Mouse (Mus musculus): ENCODE data around the gene Trhr2. TPM values are rescaled to one million over a fixed set of nuclear protein-coding genes. Genes with fewer than 3 reads are reported as not detected.

The Trhr2 gene
- polyA plus RNA-seq, 1 experiment from 2014 or later: 0.20 TPM

- Histone ChIP-seq H3K9me3 (replicated peaks) (no peaks in the 10 kb centered on the region), H3K9ac (no peak overlapping the region), H3K27ac (replicated peaks) (no peak overlapping the region), H3K4me3 (replicated peaks) (no peak overlapping the region), H3K27me3 (peaks cover 41% of the 10 kb centered on the region), H3K4me2 (replicated peaks) (no peak overlapping the region), H3K36me3 (no peaks in the 10 kb centered on the region), H3K4me1 (peaks cover 49% of the 10 kb centered on the region)
- WGBS: 85% methylated on average over 3 of the region's 3 CpGs
- no peak for ATAC-seq (ENCODE audit: insufficient number of reproducible peaks, low FRiP score, low TSS enrichment, low read depth)
Observed at GRCm38 (mm10) chr8:122340761-122341160, 19.8 kb downstream of the Trhr2 start.

GRCm38 (mm10) chr8:122338852-122339251 is 21.7 kb downstream of the Trhr2 start:
- H3K4me1 ChIP-seq: peaks cover 41% of the 10 kb centered on the region
- no peaks in the 10 kb centered on the region for H3K9me3 ChIP-seq (replicated peaks)
- no peak overlapping the region for H3K4me2 ChIP-seq (replicated peaks)
- H3K4me3 ChIP-seq (replicated peaks): no peak overlapping the region
- no peak for ATAC-seq (ENCODE audit: insufficient number of reproducible peaks, low FRiP score, low TSS enrichment, low read depth)
- no peak overlapping the region for H3K27ac ChIP-seq (replicated peaks)
- H3K36me3 ChIP-seq: peaks cover 10% of the 10 kb centered on the region; the same call in 1 of the 2 replicates
- no peak overlapping the region for H3K9ac ChIP-seq
- H3K27me3 ChIP-seq: peaks cover 57% of the 10 kb centered on the region
- 52% methylated on average over 6 of the region's 6 CpGs for WGBS

- Histone ChIP-seq H3K9me3 (replicated peaks) (no peaks in the 10 kb centered on the region), H3K4me1 (peaks cover 19% of the 10 kb centered on the region), H3K27ac (replicated peaks) (no peak overlapping the region), H3K4me3 (replicated peaks) (peak overlapping the region; percentile 52), H3K27me3 (peaks cover 52% of the 10 kb centered on the region), H3K36me3 (peaks cover 10% of the 10 kb centered on the region; the same call in 1 of the 2 replicates), H3K4me2 (replicated peaks) (peak overlapping the region; percentile 90), H3K9ac (peak overlapping the region; percentile 21)
- WGBS: 6% methylated on average over 79 of the region's 81 CpGs
- peak; percentile 64; the same call in 1 of the 2 replicates for ATAC-seq (ENCODE audit: insufficient number of reproducible peaks, low FRiP score, low TSS enrichment, low read depth)
Observed at GRCm38 (mm10) chr8:122336251-122336910, 24.2 kb downstream of the Trhr2 start.

- Histone ChIP-seq H3K4me2 (replicated peaks) (peak overlapping the region; percentile 90), H3K4me3 (replicated peaks) (peak overlapping the region; percentile 52), H3K27me3 (peaks cover 52% of the 10 kb centered on the region), H3K9ac (peak overlapping the region; percentile 21), H3K27ac (replicated peaks) (no peak overlapping the region), H3K36me3 (peaks cover 10% of the 10 kb centered on the region; the same call in 1 of the 2 replicates), H3K4me1 (peaks cover 26% of the 10 kb centered on the region), H3K9me3 (replicated peaks) (no peaks in the 10 kb centered on the region)
- ATAC-seq (ENCODE audit: insufficient number of reproducible peaks, low FRiP score, low TSS enrichment, low read depth): peak; percentile 19; the same call in 1 of the 2 replicates
- WGBS: 16% methylated on average over 57 of the region's 57 CpGs
Observed at GRCm38 (mm10) chr8:122335638-122336250, 24.8 kb downstream of the Trhr2 start.

- H3K4me1 ChIP-seq: peaks cover 29% of the 10 kb centered on the region
- 0 out of 2 replicates have a peak overlapping the region, but pooled peaks have one; percentile 52 for H3K4me3 ChIP-seq (replicated peaks)
- no peak overlapping the region for H3K9ac ChIP-seq
- 86% methylated on average over 13 of the region's 13 CpGs for WGBS
- no peak overlapping the region; the same call in 1 of the 2 replicates for H3K4me2 ChIP-seq (replicated peaks)
- H3K9me3 ChIP-seq (replicated peaks): no peaks in the 10 kb centered on the region
- no peak for ATAC-seq (ENCODE audit: insufficient number of reproducible peaks, low FRiP score, low TSS enrichment, low read depth)
- H3K27me3 ChIP-seq: peaks cover 52% of the 10 kb centered on the region
- peaks cover 10% of the 10 kb centered on the region; the same call in 1 of the 2 replicates for H3K36me3 ChIP-seq
- H3K27ac ChIP-seq (replicated peaks): no peak overlapping the region
Observed at GRCm38 (mm10) chr8:122334791-122335490, 25.6 kb downstream of the Trhr2 start.

GRCm38 (mm10) chr8:122333531-122333930 is 27.0 kb downstream of the Trhr2 start:
- H3K36me3 ChIP-seq: peaks cover 10% of the 10 kb centered on the region; the same call in 1 of the 2 replicates

GRCm38 (mm10) chr8:122332753-122333506 is 27.6 kb downstream of the Trhr2 start:
- H3K27ac ChIP-seq (replicated peaks): no peak overlapping the region
- H3K4me2 ChIP-seq (replicated peaks): no peak overlapping the region
- no peak for ATAC-seq (ENCODE audit: insufficient number of reproducible peaks, low FRiP score, low TSS enrichment, low read depth)
- H3K4me1 ChIP-seq: peaks cover 31% of the 10 kb centered on the region
- no peak overlapping the region for H3K9ac ChIP-seq
- no peaks in the 10 kb centered on the region for H3K9me3 ChIP-seq (replicated peaks)
- no peak overlapping the region for H3K4me3 ChIP-seq (replicated peaks)
- peaks cover 10% of the 10 kb centered on the region; the same call in 1 of the 2 replicates for H3K36me3 ChIP-seq
- H3K27me3 ChIP-seq: peaks cover 40% of the 10 kb centered on the region
- WGBS: 74% methylated on average over 6 of the region's 6 CpGs

More at GRCm38 (mm10) chr8:122333531-122333930, 27.0 kb downstream of the Trhr2 start:
- Histone ChIP-seq H3K4me3 (replicated peaks) (no peak overlapping the region), H3K9ac (no peak overlapping the region), H3K27me3 (peaks cover 46% of the 10 kb centered on the region), H3K9me3 (replicated peaks) (no peaks in the 10 kb centered on the region), H3K4me1 (peaks cover 31% of the 10 kb centered on the region), H3K27ac (replicated peaks) (no peak overlapping the region), H3K4me2 (replicated peaks) (no peak overlapping the region)
- WGBS: 79% methylated on average over 7 of the region's 7 CpGs
- no peak for ATAC-seq (ENCODE audit: insufficient number of reproducible peaks, low FRiP score, low TSS enrichment, low read depth)

GRCm38 (mm10) chr8:122331134-122331523 is 29.4 kb downstream of the Trhr2 start:
- no peak overlapping the region for H3K4me3 ChIP-seq (replicated peaks)
- peaks cover 23% of the 10 kb centered on the region for H3K27me3 ChIP-seq
- no peaks in the 10 kb centered on the region for H3K9me3 ChIP-seq (replicated peaks)
- H3K4me2 ChIP-seq (replicated peaks): no peak overlapping the region
- 60% methylated on average over 3 of the region's 3 CpGs for WGBS
- peaks cover 10% of the 10 kb centered on the region; the same call in 1 of the 2 replicates for H3K36me3 ChIP-seq
- ATAC-seq (ENCODE audit: insufficient number of reproducible peaks, low FRiP score, low TSS enrichment, low read depth): no peak
- H3K27ac ChIP-seq (replicated peaks): peak overlapping the region; percentile 55
- no peak overlapping the region for H3K9ac ChIP-seq
- peaks cover 25% of the 10 kb centered on the region for H3K4me1 ChIP-seq

- peaks cover 25% of the 10 kb centered on the region for H3K4me1 ChIP-seq
- H3K27ac ChIP-seq (replicated peaks): peak overlapping the region; percentile 55
Observed at GRCm38 (mm10) chr8:122330446-122331133, 30.0 kb downstream of the Trhr2 start.

GRCm38 (mm10) chr8:122329553-122330239 is 30.9 kb downstream of the Trhr2 start:
- no peak for ATAC-seq (ENCODE audit: insufficient number of reproducible peaks, low FRiP score, low TSS enrichment, low read depth)
- WGBS: 76% methylated on average over 22 of the region's 22 CpGs

More at GRCm38 (mm10) chr8:122330446-122331133, 30.0 kb downstream of the Trhr2 start:
- H3K36me3 ChIP-seq: peaks cover 10% of the 10 kb centered on the region; the same call in 1 of the 2 replicates
- H3K9me3 ChIP-seq (replicated peaks): no peaks in the 10 kb centered on the region
- H3K9ac ChIP-seq: no peak overlapping the region
- 81% methylated on average over 12 of the region's 12 CpGs for WGBS
- no peak overlapping the region for H3K4me3 ChIP-seq (replicated peaks)
- ATAC-seq (ENCODE audit: insufficient number of reproducible peaks, low FRiP score, low TSS enrichment, low read depth): no peak
- peaks cover 17% of the 10 kb centered on the region for H3K27me3 ChIP-seq
- no peak overlapping the region for H3K4me2 ChIP-seq (replicated peaks)

More at GRCm38 (mm10) chr8:122329553-122330239, 30.9 kb downstream of the Trhr2 start:
- no peak overlapping the region for H3K4me2 ChIP-seq (replicated peaks)
- peaks cover 8% of the 10 kb centered on the region for H3K27me3 ChIP-seq
- peaks cover 23% of the 10 kb centered on the region for H3K4me1 ChIP-seq
- H3K36me3 ChIP-seq: peaks cover 8% of the 10 kb centered on the region; the same call in 1 of the 2 replicates
- H3K9ac ChIP-seq: no peak overlapping the region
- no peak overlapping the region for H3K27ac ChIP-seq (replicated peaks)
- no peaks in the 10 kb centered on the region for H3K9me3 ChIP-seq (replicated peaks)
- no peak overlapping the region for H3K4me3 ChIP-seq (replicated peaks)

All from embryonic facial prominence, embryonic 15.5 days (tissue).